18 mouse cellular contexts compared by ENCODE assay signal in the genomic region with DNA sequence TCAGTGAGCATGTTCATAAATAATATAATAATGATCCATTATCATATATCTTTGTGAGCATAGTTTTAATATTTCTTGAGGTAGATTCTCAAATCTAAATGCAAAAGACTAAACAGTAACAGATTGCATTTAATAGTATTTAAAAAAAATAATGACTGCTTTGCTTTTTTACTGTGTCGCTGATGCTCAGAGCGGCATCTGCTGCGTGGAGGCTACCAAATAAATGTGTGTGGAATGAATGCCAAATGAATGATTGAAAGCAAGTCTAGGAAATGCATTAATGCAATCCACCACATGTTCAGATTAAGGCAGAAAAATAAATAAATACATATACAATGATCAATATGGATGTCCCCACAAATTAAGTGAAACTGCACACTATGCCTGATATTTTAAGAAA.
"Had no signal": no experiment of that assay in that cellular context is flagged by ENCODE, and none has a peak within 500 bp of the region (broad histone marks: within the 10 kb centered on the region; RNA-seq: fewer than 3 reads in every experiment).

No protein-coding gene starts in this region.

- H3K36me3 ChIP-seq: liver, embryonic 13.5 days; midbrain, embryonic 15.5 days; neural tube, embryonic 12.5 days; neural tube, embryonic 15.5 days had no signal

- DNase-seq: kidney, postnatal 25 days; liver, embryonic 13.5 days; lung, adult 2 months; lung, postnatal 14 days; lung, postnatal 4 days; right cerebral cortex, adult 18-20 months; right cerebral cortex, postnatal 14 days; right cerebral cortex, postnatal 4 days; thymus, adult 2 months; thymus, postnatal 14 days; thymus, postnatal 4 days had no signal

- H3K4me2 ChIP-seq: liver, embryonic 13.5 days; midbrain, embryonic 11.5 days; midbrain, embryonic 15.5 days; neural tube, embryonic 12.5 days; neural tube, embryonic 15.5 days had no signal

- ATAC-seq: midbrain, embryonic 15.5 days had no signal

- H3K27ac ChIP-seq: kidney, postnatal 0 days; left cerebral cortex, adult 2 months; liver, embryonic 13.5 days; midbrain, embryonic 15.5 days; neural tube, embryonic 12.5 days; neural tube, embryonic 15.5 days; stomach, postnatal 0 days had no signal

- H3K27me3 ChIP-seq: liver, embryonic 13.5 days; midbrain, embryonic 15.5 days; neural tube, embryonic 12.5 days; neural tube, embryonic 15.5 days had no signal

- H3K4me1 ChIP-seq: liver, embryonic 13.5 days; midbrain, embryonic 15.5 days; neural tube, embryonic 12.5 days; neural tube, embryonic 15.5 days had no signal

- H3K9me3 ChIP-seq: liver, embryonic 13.5 days; midbrain, embryonic 15.5 days; neural tube, embryonic 12.5 days; neural tube, embryonic 15.5 days had no signal

- H3K9ac ChIP-seq: liver, embryonic 13.5 days; midbrain, embryonic 15.5 days; neural tube, embryonic 12.5 days; neural tube, embryonic 15.5 days had no signal

- H3K4me3 ChIP-seq: left cerebral cortex, adult 2 months; liver, embryonic 13.5 days; midbrain, embryonic 15.5 days; neural tube, embryonic 12.5 days; neural tube, embryonic 15.5 days had no signal
